Mouse (Mus musculus): ENCODE results near the gene Nol11.

GRCm38 (mm10) chr11:107223667-107224214 lies 34.6 kb upstream of the Nol11 start:
- no peak for TF ChIP-seq POLR2A (IDR thresholded peaks at IDR 0.05; ENCODE audit: insufficient read length, low read depth)
- TF ChIP-seq MYOG (IDR thresholded peaks at IDR 0.05; ENCODE audit: control insufficient read depth in 1 of 3, insufficient read depth in 1 of 3, insufficient read length in 2 of 3, low read depth in 2 of 3): no peak
- no peak for TF ChIP-seq POLR2AphosphoS2 (IDR thresholded peaks at IDR 0.05; ENCODE audit: insufficient read length, low read depth)
- no peak for TF ChIP-seq MYOD1 (IDR thresholded peaks at IDR 0.05; ENCODE audit: control insufficient read depth in 1 of 3, insufficient read length in 2 of 3, low read depth in 2 of 3)
- no peak for TF ChIP-seq USF1 (IDR thresholded peaks at IDR 0.05; ENCODE audit: low read depth)
- TF ChIP-seq MAX (IDR thresholded peaks at IDR 0.05; ENCODE audit: low read depth): no peak
- no peak for TF ChIP-seq TCF12 (IDR thresholded peaks at IDR 0.05; ENCODE audit: insufficient read depth, poor library complexity, severe bottlenecking)
- TF ChIP-seq SRF (IDR thresholded peaks at IDR 0.05; ENCODE audit: control insufficient read depth, insufficient read length, low read depth): no peak
- no peak for TF ChIP-seq CEBPB (IDR thresholded peaks at IDR 0.05; ENCODE audit: insufficient read depth, poor library complexity, severe bottlenecking)
- TF ChIP-seq REST (IDR thresholded peaks at IDR 0.05; ENCODE audit: insufficient read depth, insufficient read length): no peak
- TF ChIP-seq E2F4 (IDR thresholded peaks at IDR 0.05; ENCODE audit: insufficient read depth): no peak
- TF ChIP-seq TCF3 (IDR thresholded peaks at IDR 0.05; ENCODE audit: insufficient read length, low read depth): no peak
